Mouse (Mus musculus) c-Kit-negative CD71-positive TER-119-positive erythroid progenitor cells, embryonic 14.5 days (primary cell): ENCODE data around the gene Fam168b.

Experiments used
- DNase-seq: peaks from one replicate; pipeline ENCODE4 v3.0.0-alpha.2; 2013; ENCODE audit warnings: low read depth, low spot score

Gene Fam168b

DNA sequence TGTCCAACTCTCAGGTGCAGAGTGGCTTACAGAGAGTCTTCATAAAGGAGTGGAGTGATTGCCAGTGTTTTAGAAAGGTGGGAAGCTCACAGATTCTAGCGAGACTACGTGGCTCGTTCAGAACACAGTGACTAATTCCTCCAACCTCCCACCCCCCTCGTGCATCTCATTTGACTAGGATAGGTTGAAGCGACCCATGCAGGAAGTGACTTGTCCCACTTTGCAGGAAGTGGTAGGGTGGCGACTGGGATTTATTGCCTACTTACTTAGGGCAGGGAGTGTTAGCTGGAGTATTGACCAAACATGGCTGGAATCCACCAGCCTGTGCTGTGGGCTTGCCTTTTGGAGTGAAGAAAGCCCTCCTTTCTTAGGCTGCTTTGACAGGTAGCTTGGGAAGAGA, 8.7 kb upstream of the Fam168b start:
- DNase-seq, result no peak

DNA sequence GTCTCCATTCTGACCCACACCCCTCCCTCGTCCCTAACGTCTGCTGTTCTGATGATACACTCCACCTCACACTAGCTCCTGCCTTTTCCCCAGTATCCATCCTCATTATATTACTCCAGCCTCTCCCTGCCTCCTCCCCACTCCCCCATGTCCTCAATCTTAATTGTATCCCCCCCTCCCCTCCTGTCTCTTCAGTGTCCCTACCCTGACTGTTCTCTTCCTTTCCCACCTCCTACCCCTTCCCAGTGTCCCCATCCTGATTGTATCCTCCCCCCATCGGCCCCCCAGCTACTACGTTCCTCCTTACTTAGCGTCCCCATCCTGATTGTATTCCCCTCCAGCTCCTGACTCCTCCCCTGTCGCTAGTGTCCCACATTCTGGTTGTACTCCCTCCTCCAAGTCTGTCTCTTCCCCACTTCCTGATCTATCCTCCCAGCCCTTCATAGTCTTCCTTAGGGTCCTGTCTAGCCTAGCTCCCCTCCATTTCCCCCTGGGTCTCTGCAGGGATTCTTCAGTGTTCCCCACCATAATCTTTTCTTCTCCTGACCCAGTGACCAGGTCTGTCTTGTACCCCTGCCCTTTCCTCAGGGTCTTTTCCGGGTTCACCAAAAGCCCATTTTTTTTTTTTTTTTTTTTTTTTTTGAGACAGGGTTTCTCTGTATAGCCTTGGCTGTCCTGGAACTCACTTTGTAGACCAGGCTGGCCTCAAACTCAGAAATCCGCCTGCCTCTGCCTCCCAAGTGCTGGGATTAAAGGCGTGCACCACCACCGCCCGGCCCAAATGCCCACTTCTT, 7.7 kb upstream of the Fam168b start:
- DNase-seq, result no peak

DNA sequence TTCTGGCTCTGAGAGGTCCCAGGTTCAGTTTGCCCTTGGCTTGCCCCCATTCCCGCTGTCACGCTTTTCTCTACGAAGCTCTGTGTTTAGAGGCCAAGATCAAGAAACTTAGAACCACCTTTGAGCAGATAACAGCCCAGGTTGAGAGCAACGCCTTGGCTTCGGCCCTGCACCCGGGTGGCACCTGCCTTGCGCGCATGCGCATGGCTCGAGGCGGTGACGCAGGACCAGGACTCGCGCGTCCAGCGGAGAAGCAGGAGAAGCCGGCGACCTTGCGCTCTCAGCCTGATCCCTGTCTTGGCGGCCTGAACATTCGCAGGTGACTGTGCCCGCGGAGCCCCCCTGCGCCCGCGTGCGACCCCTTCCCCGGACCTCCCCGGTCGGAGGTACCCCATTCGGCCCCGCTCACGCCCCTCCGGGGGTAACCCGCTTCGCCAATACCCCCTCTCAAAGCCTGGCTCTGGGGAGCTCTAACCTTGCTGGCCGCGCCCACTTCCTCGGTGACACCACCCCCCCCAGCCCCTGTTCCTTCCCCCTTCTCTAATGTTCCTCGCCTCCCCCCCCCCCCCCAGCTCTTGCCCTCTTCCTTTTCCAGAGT, 7.0 kb upstream of the Fam168b start, which contains the start of gene Plekhb2:
Plekhb2 (plus strand) TSS at position 232 of the 598 bp plus-strand sequence.
- peak; percentile 64 for DNase-seq

DNA sequence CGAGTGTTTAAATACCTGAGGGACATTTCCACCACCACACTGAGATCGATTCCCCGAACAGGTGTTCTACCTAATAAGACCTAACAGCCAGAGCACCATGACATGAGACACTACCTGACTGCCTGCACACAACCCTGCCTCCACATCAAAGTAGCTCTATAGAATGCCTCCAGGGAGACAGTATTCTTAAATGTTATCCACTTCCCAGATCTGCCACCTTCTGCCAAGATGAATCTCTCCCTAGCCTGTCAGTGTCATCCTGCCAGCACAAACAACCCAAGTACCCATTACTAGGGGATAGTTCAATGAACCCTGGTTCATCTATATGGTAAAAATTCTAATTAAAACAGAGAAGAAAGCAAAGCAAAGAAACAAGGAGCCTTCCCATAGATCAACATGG, 4.2 kb upstream of the Fam168b start:
- no peak for DNase-seq

DNA sequence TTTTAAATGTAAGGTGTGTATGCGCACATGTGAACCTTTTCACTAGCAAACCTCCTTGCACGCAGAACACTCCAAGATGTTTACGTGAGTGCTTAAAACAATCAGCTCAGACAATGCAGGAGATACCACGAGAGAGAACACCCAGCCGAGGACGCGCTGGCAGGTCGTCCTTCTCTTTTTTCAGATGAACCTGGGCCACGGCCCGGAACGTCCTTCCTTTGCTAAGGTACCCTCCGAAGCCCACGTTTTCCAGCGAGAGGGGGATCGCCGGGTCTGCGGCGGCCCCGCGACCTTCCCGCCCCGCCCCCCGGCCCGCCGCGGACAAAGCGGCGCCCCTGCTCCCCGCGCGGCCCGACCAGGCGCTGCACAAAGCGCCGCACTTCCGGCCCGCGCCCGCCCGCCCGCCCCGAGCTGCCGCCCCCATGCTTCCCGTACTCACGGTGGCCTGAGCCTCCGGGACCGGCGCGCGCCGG, 440 bp downstream of the Fam168b start:
- DNase-seq, result peak; percentile 20

DNA sequence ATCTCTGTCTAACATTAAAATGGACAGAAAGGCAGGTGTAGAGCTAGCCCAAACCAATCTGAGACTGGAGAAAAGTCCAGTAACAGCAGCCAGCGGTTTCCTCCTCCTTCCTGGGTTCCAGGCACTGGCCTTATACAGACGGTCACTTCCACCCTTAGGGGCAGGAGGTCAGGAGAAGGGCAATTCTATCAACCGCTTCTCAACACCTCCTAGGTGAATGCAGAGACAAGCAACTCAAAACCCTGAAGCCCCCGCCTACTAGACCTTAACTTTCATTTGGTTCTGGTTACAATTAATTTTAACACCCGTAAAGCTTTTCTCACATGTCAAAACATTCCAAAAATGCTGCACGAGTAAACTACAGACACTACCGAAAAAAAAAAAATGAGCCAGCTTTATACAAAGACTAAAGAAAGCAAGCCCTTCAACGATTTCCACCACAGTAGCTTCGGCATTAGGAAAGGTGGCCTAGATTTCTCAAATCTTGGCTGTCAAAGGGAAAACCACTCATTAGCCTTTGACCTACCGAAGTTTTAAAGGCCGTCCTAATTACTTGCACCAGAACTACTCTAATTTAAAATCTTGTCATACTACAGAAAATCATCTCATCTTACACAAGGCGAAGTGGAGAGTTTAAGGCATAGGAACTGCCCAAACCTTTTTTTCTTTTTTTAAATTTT, 1.0 kb downstream of the Fam168b start:
- DNase-seq, result peak; percentile 26

DNA sequence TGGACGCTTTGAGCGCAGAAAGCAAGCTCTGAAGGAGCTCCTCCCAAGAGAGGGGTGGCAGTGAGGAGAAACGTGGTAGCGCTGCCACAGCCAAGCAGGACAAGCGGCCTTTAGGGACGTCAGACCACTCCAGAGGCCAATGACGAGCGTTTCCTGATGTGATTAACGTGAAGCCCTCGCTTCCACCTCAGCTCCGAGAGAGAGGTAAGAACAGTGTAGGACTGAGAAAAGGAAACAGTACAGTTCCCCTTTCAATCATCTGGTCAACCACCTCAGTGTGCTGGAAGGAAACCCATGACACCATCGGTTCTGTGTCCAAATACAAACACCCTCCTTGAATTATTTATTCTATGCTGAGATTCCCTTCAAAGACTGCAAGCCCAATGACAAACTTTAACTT, 3.6 kb downstream of the Fam168b start:
- DNase-seq, result no peak

DNA sequence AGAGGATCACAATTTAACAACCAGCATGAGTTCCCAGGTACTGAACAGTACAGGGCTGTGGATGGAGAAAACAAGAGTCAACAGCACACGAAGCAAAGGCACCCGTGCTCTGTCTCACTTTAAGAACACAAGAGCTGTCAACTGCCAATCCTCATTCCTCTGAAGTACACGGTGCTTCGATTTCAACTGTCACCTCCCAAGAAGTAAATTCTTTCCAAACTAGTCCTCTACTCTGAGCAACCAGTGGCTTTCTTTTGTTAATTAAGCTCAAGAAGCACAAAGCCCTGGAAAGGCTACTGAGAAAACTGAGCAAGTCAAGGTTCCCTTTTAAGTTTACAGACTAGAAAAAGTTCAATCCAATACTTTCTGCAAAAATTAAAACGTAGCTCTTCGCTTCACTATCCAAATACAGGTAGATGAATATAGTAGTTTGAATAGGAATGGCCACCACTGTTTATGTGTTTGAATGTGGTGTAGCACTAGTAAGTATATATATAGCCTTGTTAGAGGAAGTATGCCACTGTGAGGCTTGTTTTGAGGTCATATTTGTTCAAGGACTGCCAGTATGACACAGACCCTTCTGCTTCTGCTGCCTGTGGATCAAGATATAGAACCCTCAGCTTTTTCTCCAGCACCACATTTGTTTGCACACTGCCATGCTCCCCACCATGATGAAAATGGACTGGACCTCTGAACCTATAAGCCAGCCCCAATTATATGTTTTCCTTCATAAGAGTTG, 4.7 kb downstream of the Fam168b start:
- no peak for DNase-seq

DNA sequence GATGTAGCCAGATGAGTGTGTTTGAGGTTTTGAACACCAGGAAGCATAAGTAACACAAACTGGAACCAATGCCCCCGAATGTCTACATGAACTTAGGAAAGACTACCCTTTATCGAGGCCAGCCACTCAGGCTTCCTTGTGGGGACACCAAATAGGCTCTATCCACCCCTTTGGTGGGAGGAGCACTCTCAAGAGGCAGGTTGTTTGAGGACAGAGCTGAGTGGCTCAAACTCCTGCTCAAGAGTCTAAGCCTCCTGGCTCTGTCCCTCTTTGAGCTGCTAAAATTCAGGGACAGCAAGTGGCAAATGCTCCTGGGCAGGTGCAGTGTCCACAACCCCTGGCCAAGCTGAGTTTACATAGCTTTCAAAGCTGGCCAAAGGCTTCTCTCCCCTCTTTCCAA, 8.0 kb downstream of the Fam168b start:
- no peak for DNase-seq

DNA sequence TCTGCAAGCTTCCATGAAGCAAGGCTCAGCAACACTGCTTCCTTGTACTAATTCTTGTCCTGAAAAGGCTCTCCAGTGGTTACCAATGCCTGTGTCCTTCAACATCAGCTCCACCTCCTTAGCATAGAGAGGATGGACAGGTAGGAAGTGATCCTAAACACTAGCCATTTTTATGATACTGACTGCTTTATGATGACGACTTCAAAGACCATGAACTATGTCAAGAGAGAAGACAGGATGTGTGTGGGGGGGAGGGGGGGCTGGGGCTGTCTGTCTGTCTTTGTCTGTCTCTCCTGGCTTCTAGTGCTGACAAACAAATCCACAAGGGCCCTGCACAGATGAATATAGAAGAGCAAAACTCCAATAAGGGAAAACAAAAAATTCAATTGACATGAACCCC, 11.5 kb downstream of the Fam168b start:
- DNase-seq, result no peak

DNA sequence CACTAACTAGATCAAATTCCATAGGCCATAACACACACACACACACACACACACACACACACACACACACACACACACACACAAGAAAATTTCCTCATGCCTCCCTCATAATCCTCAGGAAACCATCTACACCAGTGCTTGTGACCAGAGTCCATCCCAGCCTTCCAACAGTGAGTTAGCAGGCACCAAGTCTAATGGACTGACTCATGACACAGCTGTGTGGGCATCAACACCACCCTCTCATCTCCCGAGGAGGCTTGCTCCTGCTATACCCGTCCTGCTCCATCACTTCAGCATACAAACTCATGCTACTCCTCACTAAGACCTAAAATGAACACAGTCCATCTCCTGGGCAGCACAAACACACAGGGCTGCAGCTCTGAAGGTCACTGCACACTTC, 11.9 kb downstream of the Fam168b start:
- DNase-seq, result no peak

DNA sequence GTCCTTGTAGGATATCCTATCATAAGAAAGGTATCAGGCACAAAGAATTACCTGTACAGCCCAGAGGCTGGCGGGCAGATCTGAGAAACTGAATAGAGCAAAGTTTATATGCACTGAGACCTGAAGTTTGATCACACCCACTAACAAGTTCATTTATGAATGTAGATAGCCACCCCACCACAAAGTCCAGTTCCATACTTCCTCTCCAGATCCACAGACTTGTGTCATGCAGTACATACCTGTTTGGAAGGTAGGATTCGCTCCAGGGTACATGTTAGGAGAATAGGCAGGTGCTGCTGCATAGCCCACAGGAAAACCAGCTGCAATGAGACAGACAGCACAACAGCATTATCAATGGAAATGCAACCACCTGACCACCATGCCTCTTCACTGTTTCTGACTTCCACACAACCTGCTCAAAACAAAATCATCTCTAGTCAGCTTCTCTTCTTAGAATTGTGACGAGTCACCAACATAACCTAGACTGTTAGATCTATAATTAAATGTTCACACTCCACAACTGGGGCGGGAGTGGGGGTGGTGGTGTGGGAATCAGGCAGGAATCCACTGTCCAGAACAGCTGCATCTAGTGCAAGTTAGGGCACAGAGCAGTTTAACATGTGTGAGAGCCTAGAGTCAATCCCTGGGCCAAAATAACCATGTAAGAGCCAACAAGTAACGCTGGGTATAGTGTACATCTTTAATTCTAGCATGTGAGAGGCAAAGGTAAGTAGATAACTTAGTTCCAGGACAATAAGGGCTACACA, 14.2 kb downstream of the Fam168b start:
- DNase-seq, result no peak

DNA sequence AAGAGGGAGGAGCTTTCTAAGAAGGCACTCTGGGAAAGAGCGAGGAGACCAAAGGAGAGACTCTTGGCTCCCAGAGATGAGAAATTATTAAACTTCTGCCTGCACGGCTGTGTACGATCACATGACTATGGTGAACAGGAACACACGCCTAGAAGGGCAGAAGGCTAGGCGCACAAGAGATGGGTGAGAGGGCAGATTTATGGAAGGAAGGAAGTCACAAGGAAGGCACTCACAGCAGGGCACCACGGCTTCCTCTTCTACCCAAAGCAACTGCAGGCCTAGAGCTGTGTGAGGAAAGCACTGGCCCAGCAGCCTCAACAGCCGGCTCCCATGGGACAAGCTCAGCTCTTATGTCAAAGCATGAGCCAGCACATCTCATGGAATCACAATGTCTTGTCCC, 15.0 kb downstream of the Fam168b start:
- DNase-seq, result no peak

DNA sequence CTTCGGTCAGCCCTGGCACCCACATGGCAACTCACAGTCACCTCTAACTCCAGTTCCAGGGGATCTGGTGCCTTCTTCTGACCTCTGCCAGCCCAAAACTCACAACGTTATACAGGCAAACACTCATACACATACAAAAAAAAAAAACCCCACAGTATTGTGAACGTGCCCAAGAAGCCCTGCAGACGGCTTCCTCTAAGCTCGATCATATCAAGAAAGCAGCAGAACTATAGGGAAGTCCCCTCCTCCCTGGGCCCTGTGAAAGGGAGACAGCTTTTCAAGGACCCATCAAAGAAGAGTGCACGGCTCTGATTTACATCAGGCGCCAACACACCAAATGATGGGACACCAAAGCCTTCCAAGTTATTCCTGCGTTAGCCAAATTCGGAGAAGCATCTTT, 17.0 kb downstream of the Fam168b start:
- DNase-seq, result no peak

DNA sequence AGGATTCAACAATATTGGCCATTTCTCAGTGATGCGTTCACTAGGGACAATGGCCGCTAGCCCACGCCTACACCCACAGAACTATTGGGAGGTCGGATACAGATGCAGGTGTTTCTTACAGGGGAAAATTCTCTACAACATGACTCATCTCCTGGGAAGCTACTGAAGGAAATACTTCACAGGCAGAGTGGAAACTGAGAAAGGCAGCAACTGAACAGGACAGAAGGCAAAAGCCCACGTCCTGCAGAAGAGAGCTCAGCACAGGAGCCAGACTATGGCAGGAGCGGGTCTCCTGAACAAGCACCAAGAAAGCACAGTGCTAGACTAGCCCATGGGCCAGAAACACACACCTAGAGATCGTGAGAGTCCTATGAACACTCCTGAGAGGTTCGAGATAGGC, 18.7 kb downstream of the Fam168b start:
- DNase-seq, result no peak

DNA sequence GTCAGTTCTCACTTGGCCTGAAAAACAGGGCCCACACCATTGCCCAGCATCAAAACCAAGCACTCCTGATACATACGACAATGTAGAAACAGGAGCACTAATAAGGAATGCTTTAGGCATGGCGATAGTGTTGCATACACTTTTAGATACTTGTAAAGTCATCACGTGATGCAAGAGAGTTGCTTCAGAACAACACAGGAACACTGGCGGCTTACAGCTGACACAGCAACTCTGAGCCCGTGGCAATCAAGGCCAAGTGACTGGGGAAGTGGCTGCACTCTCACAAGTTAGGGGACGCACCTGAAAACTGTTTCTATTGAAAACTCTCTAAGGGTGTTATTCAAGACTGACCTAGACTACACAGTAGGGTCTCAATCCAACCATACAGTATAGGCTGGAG, 19.5 kb downstream of the Fam168b start:
- no peak for DNase-seq

DNA sequence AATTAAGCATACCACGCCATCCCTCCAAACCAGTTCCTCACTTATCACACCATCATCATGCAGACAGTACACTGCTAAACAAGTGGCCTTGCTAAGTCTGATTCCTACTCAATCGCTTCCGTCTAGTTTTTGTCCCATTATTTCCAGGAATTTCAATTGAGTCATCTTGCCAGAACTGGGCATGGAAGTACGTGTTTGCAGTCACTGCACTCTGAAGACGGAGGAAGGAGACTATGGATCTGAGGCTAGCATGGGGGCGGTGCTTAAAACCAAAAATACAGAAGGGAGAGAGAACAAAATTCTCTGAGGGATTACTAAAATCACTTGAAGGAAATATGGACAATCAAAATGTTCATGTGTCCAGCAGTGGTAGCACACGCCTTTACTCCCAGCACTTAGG, 20.1 kb downstream of the Fam168b start:
- DNase-seq, result no peak

DNA sequence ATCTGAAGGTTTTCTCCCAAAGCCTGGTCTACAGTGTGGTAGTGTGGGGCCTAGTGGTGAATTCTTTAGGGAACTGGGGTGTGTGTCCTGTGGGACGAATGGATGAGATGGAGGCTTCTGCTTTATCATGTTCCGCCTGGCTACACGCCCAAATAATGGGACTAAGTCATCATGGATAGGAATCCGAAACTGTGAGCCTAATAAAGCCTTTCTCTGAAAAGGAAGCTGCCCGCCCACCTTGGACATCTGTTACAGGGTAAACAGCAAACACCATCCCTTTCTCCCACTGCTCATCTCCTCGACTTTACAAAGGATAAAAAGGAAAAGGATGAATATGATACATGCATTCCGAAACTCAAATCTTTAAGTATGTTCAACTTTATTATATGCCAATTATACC, 20.9 kb downstream of the Fam168b start:
- DNase-seq, result no peak

DNA sequence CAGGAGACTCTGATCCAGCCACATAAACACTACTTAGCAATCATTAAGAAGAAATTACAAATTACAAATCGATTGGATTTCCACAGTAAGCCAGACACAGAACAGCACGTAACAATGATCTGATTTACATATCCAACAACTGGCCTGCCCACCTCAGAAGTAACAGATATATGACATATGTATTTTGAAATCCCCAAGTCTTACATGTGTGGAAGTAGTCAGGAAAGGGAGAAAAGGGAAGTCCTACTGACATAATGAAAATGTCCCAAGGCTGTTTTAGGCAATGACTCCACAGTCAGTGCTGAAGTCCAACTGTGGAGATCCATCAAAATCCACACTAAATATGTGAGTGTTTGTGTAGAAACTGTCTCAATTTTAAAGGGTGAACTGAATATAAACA, 21.5 kb downstream of the Fam168b start:
- no peak for DNase-seq

DNA sequence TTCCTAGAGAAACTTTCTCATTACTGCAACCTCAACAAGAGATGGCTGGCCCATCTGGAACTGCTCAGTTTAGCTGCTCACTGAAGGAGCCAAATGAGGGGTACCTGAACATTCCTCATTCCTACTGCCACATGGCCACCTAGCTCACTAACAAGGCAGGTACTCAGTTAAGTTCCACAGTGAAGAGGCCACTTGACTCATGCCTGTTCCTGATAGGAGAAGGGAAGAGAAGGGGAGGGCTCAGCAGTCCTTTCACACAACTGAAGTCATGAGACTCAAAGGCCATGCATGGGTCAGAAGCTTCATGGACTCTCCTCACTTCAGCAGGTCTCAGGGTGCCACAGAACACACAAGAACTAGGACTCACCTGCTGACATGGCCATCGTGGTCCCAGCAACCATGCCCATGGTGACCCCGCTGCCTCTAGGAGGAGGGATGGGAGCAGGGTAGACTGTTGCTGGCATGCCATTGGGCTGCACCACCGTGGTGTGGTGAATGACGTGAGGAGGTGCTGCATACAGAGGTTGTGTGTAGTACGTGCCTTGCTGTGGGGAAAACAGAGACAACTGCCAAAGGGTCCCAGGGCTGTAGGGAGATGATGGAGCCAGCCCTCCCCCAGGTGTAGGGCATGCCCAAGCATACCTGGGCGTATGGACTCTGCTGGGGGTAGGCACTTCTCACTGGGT, 23.5 kb downstream of the Fam168b start:
- no peak for DNase-seq

DNA sequence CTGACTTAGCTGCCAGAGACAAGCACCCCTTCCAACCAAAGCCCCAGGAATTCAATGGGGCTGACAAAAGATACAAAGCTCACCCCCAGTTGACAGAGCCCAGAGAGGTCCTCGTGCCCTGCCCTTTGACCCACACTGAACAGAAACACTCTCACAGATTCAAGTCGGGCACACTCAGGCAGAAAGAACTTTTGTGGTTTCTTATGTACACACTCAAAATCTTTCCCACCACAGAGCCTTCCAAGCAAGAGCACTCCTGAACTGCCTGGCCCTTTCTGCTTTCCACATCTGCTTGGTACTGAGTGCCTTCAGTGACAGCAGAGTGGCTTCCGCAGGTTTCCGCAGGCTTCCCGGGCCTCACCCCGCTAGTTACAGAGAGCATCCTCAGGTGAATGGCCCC, 27.0 kb downstream of the Fam168b start:
- DNase-seq, result no peak
